Mouse (Mus musculus) liver, postnatal 0 days (tissue): ENCODE data around the gene Mad1l1. TPM values are rescaled to one million over a fixed set of nuclear protein-coding genes. Genes with fewer than 3 reads are reported as not detected.

Experiments
- ATAC-seq: fragments of 200-750 bp; cut with Nextera tagmentation; 2 replicates; pipeline ENCODE4 v1.8.0; 2017; ENCODE audit warnings: mild to moderate bottlenecking, moderate library complexity
- DNase-seq: peaks from one replicate; pipeline ENCODE4 v3.0.0-alpha.2; 2016
- H3K27ac ChIP-seq: fragments of 300-500 bp; sonication (generic); 2 replicates; pipeline ENCODE4 v1.5.1; 2014; ENCODE audit warnings: antibody characterized with exemption, moderate library complexity, mild to moderate bottlenecking, low read depth
- H3K27me3 ChIP-seq: fragments of 300-500 bp; sonication (generic); 2 replicates; pipeline ENCODE4 v1.6.1; 2014; ENCODE audit warnings: low read length, control low read depth, mixed read lengths; ENCODE audit not compliant: insufficient read depth
- H3K36me3 ChIP-seq: fragments of 300-500 bp; sonication (generic); replicated peaks from 2 replicates; pipeline ENCODE4 v1.6.1; 2014; ENCODE audit warnings: mild to moderate bottlenecking, control low read depth, low read length, moderate library complexity, mixed read lengths; ENCODE audit not compliant: insufficient read depth
- H3K4me1 ChIP-seq: fragments of 300-500 bp; sonication (generic); 2 replicates; pipeline ENCODE4 v1.6.1; 2014; ENCODE audit warnings: antibody characterized with exemption, mild to moderate bottlenecking, control low read depth; ENCODE audit not compliant: insufficient read depth
- H3K4me2 ChIP-seq: fragments of 300-500 bp; sonication (generic); 2 replicates; pipeline ENCODE4 v1.6.1; 2014; ENCODE audit warnings: low read depth, mild to moderate bottlenecking, low read length, moderate library complexity, mixed read lengths
- H3K4me3 ChIP-seq: fragments of 300-500 bp; sonication (generic); 2 replicates; pipeline ENCODE4 v1.5.1; 2014; ENCODE audit warnings: low read depth, low read length
- H3K9ac ChIP-seq: fragments of 300-500 bp; sonication (generic); replicated peaks from 2 replicates; pipeline ENCODE4 v1.6.1; 2014; ENCODE audit warnings: mild to moderate bottlenecking, moderate library complexity
- H3K9me3 ChIP-seq: fragments of 300-500 bp; sonication (generic); 2 replicates; pipeline ENCODE4 v1.6.1; 2016; ENCODE audit warnings: mild to moderate bottlenecking, control low read depth, low read length, mixed read lengths
- CTCF ChIP-seq: sonication (generic); IDR thresholded peaks from 2 replicates; pipeline ENCODE4 v1.5.1; 2016; ENCODE audit warnings: antibody characterized with exemption, low read depth
- EP300 ChIP-seq: IDR thresholded peaks from 2 replicates; pipeline ENCODE4 v1.6.1; 2016; ENCODE audit warnings: antibody characterized with exemption, low read depth, mild to moderate bottlenecking
- WGBS: fragments of 180-500 bp; shearing (Covaris S2); extraction: QIAGEN DNeasy Blood & Tissue Kit; methylation state at CpG from one replicate; pipeline ENCODE4 v1.1.7; 2014; ENCODE audit not compliant: insufficient replicate concordance; 5-methylcytosine and 5-hydroxymethylcytosine counted together
- polyA plus RNA-seq: library from polyadenylated mRNA; unstranded; fragments of >200 nt; fragmentation: Nextera tagmentation; extraction: Ambion mirVana; gene quantifications from 2 replicates; pipeline ENCODE4 v1.2.1, GENCODE M21; 2015

Gene Mad1l1
- polyA plus RNA-seq, 1 experiment from 2014 or later, result 17.0 TPM

- Histone ChIP-seq H3K27me3 (no peaks in the 10 kb centered on the region), H3K9me3 (no peaks in the 10 kb centered on the region), H3K4me1 (no peaks in the 10 kb centered on the region), H3K4me2 (no peak overlapping the region), H3K9ac (no peak overlapping the region), H3K36me3 (no peaks in the 10 kb centered on the region), H3K27ac (no peak overlapping the region), H3K4me3 (no peak overlapping the region)
- TF ChIP-seq CTCF, result no peak
- TF ChIP-seq EP300, result no peak
- DNase-seq (no peak), ATAC-seq (no peak)
- 87% methylated on average over 7 of the region's 7 CpGs for WGBS
Measured at GRCm38 (mm10) chr5:140183387-140183786, 138.0 kb downstream of the Mad1l1 start.

- H3K4me3 ChIP-seq, result no peak overlapping the region
- H3K27me3 ChIP-seq, result no peaks in the 10 kb centered on the region
- no peak for ATAC-seq
- no peak overlapping the region for H3K9ac ChIP-seq
- H3K4me1 ChIP-seq, result no peaks in the 10 kb centered on the region
- H3K27ac ChIP-seq, result no peak overlapping the region
- no peaks in the 10 kb centered on the region for H3K36me3 ChIP-seq
- 90% methylated on average over 4 of the region's 4 CpGs for WGBS
- no peak overlapping the region for H3K4me2 ChIP-seq
- DNase-seq, result no peak
- TF ChIP-seq EP300 (no peak), CTCF (no peak)
- H3K9me3 ChIP-seq, result no peaks in the 10 kb centered on the region
Measured at GRCm38 (mm10) chr5:140182351-140182750, 139.0 kb downstream of the Mad1l1 start.

- 88% methylated on average over 5 of the region's 5 CpGs for WGBS
- DNase-seq, result no peak
Measured at GRCm38 (mm10) chr5:140180016-140180415, 141.3 kb downstream of the Mad1l1 start.

GRCm38 (mm10) chr5:140178058-140178690 lies 143.2 kb downstream of the Mad1l1 start:
- no peak for DNase-seq
- no peak overlapping the region for H3K4me2 ChIP-seq
- no peak overlapping the region for H3K27ac ChIP-seq
- 70% methylated on average over 10 of the region's 10 CpGs for WGBS
- no peak overlapping the region for H3K4me3 ChIP-seq
- H3K9ac ChIP-seq, result no peak overlapping the region
- no peaks in the 10 kb centered on the region; the same call in 1 of the 2 replicates for H3K4me1 ChIP-seq
- TF ChIP-seq EP300, result no peak
- no peaks in the 10 kb centered on the region for H3K36me3 ChIP-seq
- ATAC-seq, result no peak
- no peaks in the 10 kb centered on the region for H3K27me3 ChIP-seq
- no peaks in the 10 kb centered on the region for H3K9me3 ChIP-seq

More at GRCm38 (mm10) chr5:140180016-140180415, 141.3 kb downstream of the Mad1l1 start:
- Histone ChIP-seq H3K36me3 (no peaks in the 10 kb centered on the region), H3K27me3 (no peaks in the 10 kb centered on the region), H3K9me3 (no peaks in the 10 kb centered on the region), H3K4me3 (no peak overlapping the region), H3K9ac (no peak overlapping the region), H3K4me1 (no peaks in the 10 kb centered on the region), H3K4me2 (no peak overlapping the region), H3K27ac (no peak overlapping the region)
- TF ChIP-seq CTCF (no peak), EP300 (no peak)
- ATAC-seq, result no peak

- no peak overlapping the region for H3K4me2 ChIP-seq
- no peaks in the 10 kb centered on the region for H3K9me3 ChIP-seq
- 67% methylated on average over 8 of the region's 8 CpGs for WGBS
- no peak overlapping the region for H3K9ac ChIP-seq
- H3K36me3 ChIP-seq, result no peaks in the 10 kb centered on the region
- TF ChIP-seq EP300, result no peak
- TF ChIP-seq CTCF, result no peak
- H3K4me1 ChIP-seq, result peaks cover 1% of the 10 kb centered on the region; the same call in 1 of the 2 replicates
- ATAC-seq (no peak), DNase-seq (no peak)
- H3K27me3 ChIP-seq, result no peaks in the 10 kb centered on the region
- H3K27ac ChIP-seq, result no peak overlapping the region
- no peak overlapping the region for H3K4me3 ChIP-seq
Measured at GRCm38 (mm10) chr5:140177582-140177981, 143.8 kb downstream of the Mad1l1 start.

- Histone ChIP-seq H3K27ac (no peak overlapping the region), H3K4me3 (no peak overlapping the region), H3K4me1 (peaks cover 4% of the 10 kb centered on the region; the same call in 1 of the 2 replicates), H3K36me3 (no peaks in the 10 kb centered on the region), H3K9me3 (no peaks in the 10 kb centered on the region), H3K4me2 (no peak overlapping the region), H3K9ac (no peak overlapping the region), H3K27me3 (no peaks in the 10 kb centered on the region)
- no peak for TF ChIP-seq CTCF
- no peak for TF ChIP-seq EP300
- 76% methylated on average over 3 of the region's 3 CpGs for whole genome bisulfite sequencing
- DNase-seq, result no peak
- ATAC-seq, result no peak
Measured at GRCm38 (mm10) chr5:140176370-140176769, 145.0 kb downstream of the Mad1l1 start.
